8 mouse cellular contexts compared by ENCODE assay signal in genomic region chr5:21701351-21702008, GRCm38 (mm10). TPM values are rescaled to one million over a fixed set of nuclear protein-coding genes. Genes with fewer than 3 reads are reported as not detected.
A peak's percentile ranks its signal among the peaks of the same experiment; 100 is the strongest.
DNase-seq lines count a peak whose midpoint lies in the region; ATAC-seq and TF ChIP-seq lines count a peak whose summit lies in the region.

Gene Napepld (minus strand): TSS chr5:21701396.

- no peaks in the 10 kb centered on the region for H3K9me3 ChIP-seq in embryonic facial prominence, embryonic 14.5 days (ENCODE audit: control insufficient read depth, low read length)
- H3K9me3 ChIP-seq in limb, embryonic 13.5 days: no peaks in the 10 kb centered on the region
- no peaks in the 10 kb centered on the region for H3K9me3 ChIP-seq in midbrain, embryonic 16.5 days (replicated peaks; ENCODE audit: control insufficient read depth, low read length, poor library complexity, severe bottlenecking)

- H3K4me1 ChIP-seq in embryonic facial prominence, embryonic 14.5 days (ENCODE audit: control insufficient read depth, insufficient read depth, low read length): no peaks in the 10 kb centered on the region
- H3K4me1 ChIP-seq in heart, adult 2 months (ENCODE audit: control insufficient read depth, insufficient read depth, low read length): no peaks in the 10 kb centered on the region; the same call in 1 of the 2 replicates
- H3K4me1 ChIP-seq in limb, embryonic 13.5 days: 0 out of 2 replicates have a peak, but pooled peaks cover 4% of the 10 kb centered on the region
- H3K4me1 ChIP-seq in midbrain, embryonic 16.5 days (ENCODE audit: control insufficient read depth, insufficient read depth, low read length): peaks cover 5% of the 10 kb centered on the region

- peak within 1 kb of the TSS; percentile 87 for H3K9ac ChIP-seq in embryonic facial prominence, embryonic 14.5 days (ENCODE audit: low read depth, low read length)
- H3K9ac ChIP-seq in heart, adult 2 months (ENCODE audit: low read depth, low read length): peak within 1 kb of the TSS; percentile 80
- H3K9ac ChIP-seq in limb, embryonic 13.5 days: peak within 1 kb of the TSS; percentile 86
- H3K9ac ChIP-seq in midbrain, embryonic 16.5 days (ENCODE audit: low read depth, low read length): peak within 1 kb of the TSS; percentile 96

- no peaks in the 10 kb centered on the region for H3K27me3 ChIP-seq in embryonic facial prominence, embryonic 14.5 days (replicated peaks; ENCODE audit: control insufficient read depth, insufficient read depth, low read length)
- no peaks in the 10 kb centered on the region for H3K27me3 ChIP-seq in heart, adult 2 months (ENCODE audit: control insufficient read depth, insufficient read depth, low read length)
- H3K27me3 ChIP-seq in limb, embryonic 13.5 days: no peaks in the 10 kb centered on the region
- no peaks in the 10 kb centered on the region for H3K27me3 ChIP-seq in midbrain, embryonic 16.5 days (ENCODE audit: control insufficient read depth, insufficient read depth, low read depth, low read length)

- DNase-seq in 3T3-L1 (ENCODE audit: low read depth, low spot score): peak; percentile 100
- peak; percentile 98 to 99 for DNase-seq in adrenal gland, postnatal 4 days (ENCODE audit: low spot score in 2 of 2)
- DNase-seq in embryonic facial prominence, embryonic 14.5 days (ENCODE audit: low spot score): peak; percentile 98
- peak; percentile 99 to 100 for DNase-seq in heart, adult 2 months
- DNase-seq in kidney, adult 8-10 months: peak; percentile 98 to 100
- peak; percentile 99 to 100 for DNase-seq in spleen, postnatal 10 days (ENCODE audit: low spot score in 2 of 2)

- no peaks in the 10 kb centered on the region for H3K36me3 ChIP-seq in embryonic facial prominence, embryonic 14.5 days (ENCODE audit: control insufficient read depth, insufficient read depth, low read length)
- H3K36me3 ChIP-seq in heart, adult 2 months (ENCODE audit: control insufficient read depth, insufficient read depth, low read length): peaks cover 3% of the 10 kb centered on the region
- no peaks in the 10 kb centered on the region for H3K36me3 ChIP-seq in limb, embryonic 13.5 days
- H3K36me3 ChIP-seq in midbrain, embryonic 16.5 days (ENCODE audit: control insufficient read depth, insufficient read depth, low read length): no peaks in the 10 kb centered on the region

- TF ChIP-seq POLR2A in heart, adult 2 months (IDR thresholded peaks at IDR 0.05; ENCODE audit: insufficient read depth, low read depth, low read length): peak; percentile 95

- H3K79me2 ChIP-seq in heart, adult 2 months (replicated peaks; ENCODE audit: control insufficient read depth, insufficient read depth, low read length): no peaks in the 10 kb centered on the region

- ATAC-seq in embryonic facial prominence, embryonic 14.5 days (ENCODE audit: low read depth): peak; percentile 100
- peak; percentile 99 for ATAC-seq in limb, embryonic 13.5 days (ENCODE audit: low FRiP score, low read depth)
- peak; percentile 99 for ATAC-seq in midbrain, embryonic 16.5 days

- TF ChIP-seq EP300 in heart, adult 2 months (IDR thresholded peaks at IDR 0.05; ENCODE audit: insufficient read depth, low read depth, low read length): peak; percentile 62; the same call in 1 of the 2 replicates

- H3K4me2 ChIP-seq in embryonic facial prominence, embryonic 14.5 days (ENCODE audit: low read depth, low read length): peak within 1 kb of the TSS; percentile 56
- peak within 1 kb of the TSS; percentile 83 for H3K4me2 ChIP-seq in limb, embryonic 13.5 days (replicated peaks)
- peak within 1 kb of the TSS; percentile 67 for H3K4me2 ChIP-seq in midbrain, embryonic 16.5 days (ENCODE audit: low read length)

- H3K27ac ChIP-seq in embryonic facial prominence, embryonic 14.5 days (replicated peaks; ENCODE audit: low read depth, low read length): peak within 1 kb of the TSS; percentile 97
- H3K27ac ChIP-seq in heart, adult 2 months: peak within 1 kb of the TSS; percentile 98
- peak within 1 kb of the TSS; percentile 91 for H3K27ac ChIP-seq in limb, embryonic 13.5 days
- peak within 1 kb of the TSS; percentile 99 for H3K27ac ChIP-seq in midbrain, embryonic 16.5 days (ENCODE audit: low read length)

- WGBS in embryonic facial prominence, embryonic 14.5 days: 0% methylated on average over 19 of the region's 59 CpGs
- WGBS in heart, adult 2 months: under 1% methylated on average over 39 of the region's 59 CpGs
- under 1% methylated on average over 59 of the region's 59 CpGs for WGBS in limb, embryonic 13.5 days
- under 1% methylated on average over 46 of the region's 59 CpGs for WGBS in midbrain, embryonic 16.5 days

- TF ChIP-seq CTCF in heart, adult 2 months (IDR thresholded peaks at IDR 0.05): no peak

- intact Hi-C loops in heart, adult 2 months (cut with DNase I): loop anchor here (1.0 to 5.0 kb wide), 2 partner anchors 36 to 54 kb away; partner anchors contain the start of genes Armc10, Fbxl13 and Pmpcb

- peak within 1 kb of the TSS; percentile 77 for H3K4me3 ChIP-seq in embryonic facial prominence, embryonic 14.5 days (ENCODE audit: low read depth, low read length)
- peak within 1 kb of the TSS; percentile 64 for H3K4me3 ChIP-seq in heart, adult 2 months
- peak within 1 kb of the TSS; percentile 68 for H3K4me3 ChIP-seq in limb, embryonic 13.5 days
- peak within 1 kb of the TSS; percentile 76 for H3K4me3 ChIP-seq in midbrain, embryonic 16.5 days (ENCODE audit: low read depth, low read length)

RNA-seq across cellular contexts. Expression of gene Napepld, which starts in this region (rescaled TPM):
- 10 to 100 TPM; 22.1 to 24.7 TPM for total RNA-seq in adrenal gland, postnatal 4 days (2021)
- polyA plus RNA-seq in embryonic facial prominence, embryonic 14.5 days (2014; fragmentation: Nextera tagmentation; extraction: Ambion mirVana): 2.4 and 2.8 TPM in 2 replicates
- 1 to 10 TPM; 5.4 to 5.9 TPM for total RNA-seq in heart, adult 2 months (2021)
- 2.4 and 3.7 TPM in 2 replicates for polyA plus RNA-seq in heart, adult 2 months (2012; rRNA removed)
- 2.1 and 2.5 TPM in 2 replicates for polyA plus RNA-seq in limb, embryonic 13.5 days (2015; fragmentation: Nextera tagmentation; extraction: Ambion mirVana)
- 2.6 and 2.7 TPM in 2 replicates for polyA plus RNA-seq in midbrain, embryonic 16.5 days (2015; fragmentation: Nextera tagmentation; extraction: Ambion mirVana)

Comparison
In these comparisons a context has a peak if more than half of its experiments do, and no peak if none do; other contexts are left out.
1. Peak in every context shown above with its lines: DNase-seq, ATAC-seq, H3K4me3 ChIP-seq and H3K27ac ChIP-seq.